Mouse (Mus musculus) spleen, postnatal 36 days (tissue): ENCODE data around the gene Wnt9b.
"Not testable (repeated sequence)": the region's sequence is repeated elsewhere in the genome, so short reads cannot be mapped to it uniquely, and the experiment has no call there.

ENCODE experiments used
- DNase-seq, 2 experiments: peaks; one replicate each; pipeline ENCODE4 v3.0.0; 2022; ENCODE audit warnings: low spot score in 2 of 2, mixed read lengths in 1 of 2

The Wnt9b gene

DNA sequence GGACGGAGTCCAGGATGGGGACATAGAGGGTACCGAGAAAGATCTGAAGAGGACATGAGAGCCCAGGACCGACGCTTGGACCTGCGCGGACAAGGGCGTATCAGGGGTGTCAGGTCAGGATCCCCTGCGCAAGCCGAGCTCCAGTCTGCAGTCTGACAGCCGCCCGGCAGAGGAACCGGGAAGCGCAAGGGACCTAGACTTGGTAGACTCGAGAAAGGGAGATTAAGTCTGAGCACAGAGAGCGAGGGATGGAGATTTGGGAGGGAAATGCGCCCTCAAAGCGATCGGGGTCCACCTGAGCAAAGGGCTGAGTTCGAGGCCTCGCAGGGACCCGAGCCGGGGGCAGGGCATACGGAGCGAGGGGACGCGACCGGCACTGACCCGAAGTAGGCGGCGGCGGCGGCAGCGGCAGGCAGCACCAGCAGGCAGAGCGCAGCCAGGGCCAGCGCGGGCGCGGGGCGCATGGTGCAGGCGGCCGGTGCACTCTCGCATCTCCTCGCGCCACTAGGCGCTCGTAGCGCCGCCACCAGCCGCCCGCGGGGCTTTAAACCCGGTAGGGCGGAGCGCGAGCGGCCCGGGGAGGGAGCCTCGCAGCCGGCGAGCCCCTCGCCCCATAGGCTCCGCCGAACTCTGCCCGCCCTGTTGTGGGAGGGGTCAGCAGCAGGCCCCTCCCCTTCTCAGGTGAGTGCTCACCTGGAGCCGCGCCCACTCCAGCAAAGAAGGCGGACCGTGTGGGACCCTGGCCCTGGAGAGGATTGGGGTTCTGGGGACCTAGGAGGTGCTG lies at the start of gene Wnt9b:
Wnt9b (minus strand) TSS at position 516 of the 784 bp plus-strand sequence.
- no peak for DNase-seq

DNA sequence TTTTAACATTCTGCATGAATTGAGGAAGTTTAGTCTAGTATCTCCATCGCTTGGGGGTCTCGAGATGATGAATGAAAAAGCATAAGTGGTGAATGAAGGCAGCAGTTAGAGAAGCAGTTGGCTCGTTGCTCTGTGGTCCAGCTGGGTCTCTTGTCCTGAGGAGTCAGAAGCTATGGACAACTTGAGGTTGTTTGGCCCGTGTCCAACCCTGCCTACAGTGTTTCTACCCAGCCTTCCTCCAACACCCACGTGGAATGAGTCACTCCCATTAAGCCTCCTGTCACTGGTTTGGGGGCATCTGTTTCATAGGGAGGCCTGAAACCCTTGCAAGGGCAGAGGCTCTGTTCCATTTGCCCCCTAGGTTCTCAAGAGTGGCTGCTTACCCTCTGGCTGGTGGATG lies 40.3 kb upstream of the Wnt9b start:
- DNase-seq = no peak

- no peak for DNase-seq
These were observed 30.5 kb upstream of the Wnt9b start for GRCm38 (mm10) chr11:103780152-103780551.

GRCm38 (mm10) chr11:103774228-103774530 lies 24.6 kb upstream of the Wnt9b start:
- DNase-seq = no peak

GRCm38 (mm10) chr11:103773387-103774227 lies 24.0 kb upstream of the Wnt9b start, which contains the start of gene Wnt3:
Gene Wnt3 (plus strand): TSS chr11:103774150.
- no peak for DNase-seq

DNA sequence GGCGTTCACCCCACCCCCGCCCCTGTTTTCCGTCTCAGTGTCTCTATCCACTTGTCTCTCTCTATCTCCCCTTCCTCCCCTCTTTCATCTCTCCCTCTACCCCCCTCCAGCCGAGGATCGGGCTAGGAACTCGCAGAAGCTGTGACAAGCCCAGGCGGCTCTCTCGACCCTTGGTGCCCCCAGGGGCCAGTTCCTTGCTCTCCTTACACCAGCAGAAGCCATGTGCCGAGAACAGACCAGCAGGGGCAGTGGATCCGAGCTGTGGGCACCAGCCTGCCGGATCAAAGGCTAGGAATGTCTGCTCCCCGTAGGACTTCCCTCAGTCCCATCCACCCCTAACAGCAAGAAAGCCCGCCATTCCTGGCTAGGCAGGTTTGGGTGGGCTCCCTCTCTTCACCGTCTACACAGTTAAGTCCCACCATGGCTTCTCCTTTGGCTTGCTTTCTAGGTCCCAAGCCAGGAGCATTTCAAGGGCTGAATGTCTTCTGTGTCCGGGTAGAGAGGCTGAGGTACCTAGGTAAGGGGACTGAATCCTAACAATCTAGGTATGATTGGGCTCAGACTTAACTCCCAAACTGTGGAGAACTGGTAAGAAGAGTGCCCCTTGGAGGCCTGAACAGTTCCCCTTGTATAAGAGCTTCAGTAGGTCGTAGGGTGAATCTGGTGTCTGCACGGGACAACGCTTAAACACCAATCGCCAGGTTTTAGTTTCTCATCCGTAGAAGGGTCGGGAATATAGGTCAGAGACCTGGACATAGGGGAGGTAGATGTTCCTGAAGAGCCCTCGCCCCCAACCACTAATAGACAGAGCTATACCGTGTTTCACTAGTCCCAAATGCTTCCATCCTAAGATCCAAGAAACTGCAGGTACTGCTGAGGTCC lies 23.1 kb upstream of the Wnt9b start:
- no peak for DNase-seq

- DNase-seq = no peak
These were observed 21.7 kb upstream of the Wnt9b start for GRCm38 (mm10) chr11:103771160-103771817.

GRCm38 (mm10) chr11:103765556-103766011 lies 16.0 kb upstream of the Wnt9b start:
- DNase-seq = no peak

DNA sequence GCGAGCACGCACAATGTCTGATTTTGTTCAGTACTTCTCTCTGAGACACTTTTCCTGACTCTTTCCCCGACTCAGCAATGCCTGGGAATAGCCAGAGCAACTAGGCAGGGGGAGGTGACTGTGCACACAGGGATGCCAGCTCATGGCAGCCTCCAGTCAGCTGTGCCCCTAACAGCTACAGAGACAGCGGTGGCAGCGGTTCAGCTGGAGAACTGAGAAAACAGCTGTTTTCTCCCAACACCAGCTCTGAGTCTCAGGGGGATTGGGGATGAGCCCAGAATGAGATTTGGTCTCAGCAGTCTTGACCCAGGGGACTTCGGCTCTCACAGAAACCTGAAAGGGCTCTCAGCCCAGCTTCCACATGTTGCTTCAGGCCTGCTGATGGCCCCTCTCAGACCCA lies 15.0 kb upstream of the Wnt9b start:
- no peak for DNase-seq

GRCm38 (mm10) chr11:103763410-103764163 lies 14.0 kb upstream of the Wnt9b start:
- peak in 1 of 2 experiments; percentile 3 for DNase-seq

DNA sequence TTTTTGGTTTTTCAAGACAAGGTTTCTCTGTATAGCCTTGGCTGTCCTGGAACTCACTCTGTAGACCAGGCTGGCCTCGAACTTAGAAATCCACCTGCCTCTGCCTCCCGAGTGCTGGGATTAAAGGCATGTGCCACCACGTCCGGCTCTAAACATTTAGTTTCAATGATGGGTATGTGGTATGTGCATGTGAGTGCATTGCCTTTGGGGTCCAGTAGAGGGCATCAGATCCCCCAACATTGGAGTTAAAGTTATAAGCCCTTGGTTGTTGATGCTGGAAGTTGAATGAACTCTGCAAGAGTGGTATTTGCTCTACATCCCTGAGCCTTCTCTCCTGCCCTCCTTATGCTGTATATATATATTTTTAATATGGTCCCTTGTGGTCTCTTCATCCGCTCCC lies 11.3 kb upstream of the Wnt9b start:
- not testable (repeated sequence) for DNase-seq

DNA sequence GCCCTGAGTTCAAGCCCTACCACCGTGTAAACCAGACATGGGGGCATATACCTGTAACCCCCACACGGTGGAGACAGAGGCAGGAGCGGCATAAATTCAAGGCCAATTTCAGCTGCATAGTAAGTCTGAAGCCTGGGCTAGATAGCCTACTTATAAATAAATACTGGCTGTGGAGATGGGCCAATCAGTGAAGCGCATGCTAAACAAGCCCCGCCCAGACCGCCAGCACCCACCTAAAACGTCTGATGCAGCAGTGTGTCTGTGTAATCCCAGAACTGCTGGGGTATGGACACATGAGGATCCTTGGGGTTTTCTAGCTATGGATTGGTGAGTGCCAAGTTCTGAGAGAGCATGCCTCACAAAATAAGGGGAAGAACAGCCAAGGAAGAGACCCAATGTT lies 10.5 kb upstream of the Wnt9b start:
- DNase-seq = no peak

- DNase-seq = peak; percentile 13 to 32
These were observed 9.1 kb upstream of the Wnt9b start for GRCm38 (mm10) chr11:103758706-103759105.

DNA sequence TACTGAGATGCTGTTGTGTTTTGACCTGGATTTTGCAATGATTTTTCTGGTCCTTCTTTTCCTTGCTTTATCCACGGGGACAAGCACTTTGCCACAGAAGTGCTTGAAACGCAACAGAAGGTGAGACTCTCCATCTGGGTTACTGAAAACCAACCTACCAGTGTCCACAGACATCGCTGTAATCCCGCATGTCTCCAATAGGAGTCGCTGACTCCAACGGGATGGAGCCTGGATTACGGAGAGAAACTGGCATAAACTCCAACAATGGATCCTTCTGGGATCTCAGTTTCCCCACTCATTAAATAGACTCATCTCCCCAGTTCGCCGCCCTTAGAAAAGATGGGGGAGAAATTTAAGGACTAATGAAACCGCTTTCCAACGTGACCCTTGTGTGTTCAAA lies 8.4 kb upstream of the Wnt9b start:
- DNase-seq = no peak

DNA sequence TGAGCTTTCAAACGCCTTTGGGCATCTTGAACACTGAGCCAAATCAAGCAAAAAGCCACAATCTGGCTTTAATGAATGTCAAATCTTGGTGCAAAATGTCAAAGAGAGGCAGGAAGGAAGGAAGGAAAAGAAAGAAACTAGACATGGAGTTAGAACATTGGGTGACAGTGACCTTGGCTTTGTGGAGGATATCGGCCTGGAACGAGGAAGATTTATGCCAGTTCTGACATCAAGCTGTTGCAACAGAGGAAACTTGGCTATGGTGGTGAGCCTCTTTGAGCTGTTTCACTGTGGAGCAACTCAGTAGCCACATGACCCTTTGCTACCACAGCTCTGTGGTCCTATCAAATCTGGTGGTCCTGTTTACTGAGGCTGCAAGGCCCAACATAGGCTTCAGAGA lies 991 bp upstream of the Wnt9b start:
- no peak for DNase-seq

GRCm38 (mm10) chr11:103735046-103735781 lies 14.4 kb downstream of the Wnt9b start:
- DNase-seq = no peak

- no peak for DNase-seq
These were observed 15.1 kb downstream of the Wnt9b start for GRCm38 (mm10) chr11:103734411-103735045.

DNA sequence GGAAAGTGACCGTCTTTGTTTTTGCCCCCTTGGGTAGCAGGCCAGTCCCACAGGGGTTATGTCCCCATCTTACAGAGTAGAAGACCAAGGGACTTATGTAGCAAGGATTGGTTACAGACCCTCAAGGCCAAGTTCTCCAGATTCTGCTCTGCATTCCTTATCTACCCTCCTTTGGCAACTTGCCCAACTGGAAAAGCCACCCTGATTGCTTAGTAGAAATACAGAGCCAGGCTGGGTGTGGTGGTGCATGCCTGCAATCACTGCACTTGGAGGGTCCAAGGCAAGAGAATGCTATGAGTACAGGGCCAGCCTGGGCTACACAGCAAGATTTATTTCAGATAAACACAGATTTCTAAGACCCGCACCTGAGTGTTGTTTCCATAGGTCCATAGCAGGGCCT lies 15.7 kb downstream of the Wnt9b start:
- no peak for DNase-seq

DNA sequence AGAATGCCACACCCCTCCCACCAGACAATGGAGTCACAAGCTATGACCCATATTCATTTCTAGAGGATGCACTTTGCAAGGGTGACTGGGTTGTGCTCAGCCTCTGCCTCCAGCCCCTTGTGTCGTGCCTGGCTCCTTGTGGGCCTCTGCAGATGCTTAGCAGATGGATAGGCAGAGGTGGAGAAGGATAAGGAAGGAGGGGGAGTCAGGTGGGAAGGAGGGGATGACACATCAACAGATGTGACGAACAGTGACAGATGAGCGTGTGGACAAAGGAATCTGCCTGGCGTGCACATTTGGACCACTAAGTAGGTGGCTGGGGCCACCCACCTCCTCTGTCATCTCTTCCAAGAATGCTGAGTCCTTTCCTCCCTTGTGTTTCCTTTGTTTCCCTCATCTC lies 16.6 kb downstream of the Wnt9b start:
- DNase-seq = no peak
